Mouse (Mus musculus) gonadal fat pad, adult 2 months (tissue): ENCODE data around the gene Mphosph8. TPM values are rescaled to one million over a fixed set of nuclear protein-coding genes. Genes with fewer than 3 reads are reported as not detected.

ENCODE experiments used
- polyA plus RNA-seq: library from polyadenylated mRNA; depleted of rRNA; stranded (reverse); fragments of >200 nt; gene quantifications from 2 replicates; pipeline ENCODE4 v1.2.3, GENCODE M21; 2012; rRNA removed

Gene Mphosph8
- polyA plus RNA-seq, 1 experiment: 5.4 TPM

Other genes starting within 250 kb of the Mphosph8 start
- gene Cenpj, start 92.8 kb upstream of the Mphosph8 start, polyA plus RNA-seq: 0.93 and 1.2 TPM in 2 replicates
- gene Parp4, start 92.6 kb upstream of the Mphosph8 start, polyA plus RNA-seq: 6.1 and 10.7 TPM in 2 replicates
- gene Pspc1, start 110.1 kb downstream of the Mphosph8 start, polyA plus RNA-seq: 5.9 and 7.4 TPM in 2 replicates
- 8.9 and 9.0 TPM in 2 replicates for gene Zmym5, start 143.5 kb downstream of the Mphosph8 start, polyA plus RNA-seq
- 11.9 and 12.2 TPM in 2 replicates for gene Zmym2, start 218.4 kb downstream of the Mphosph8 start, polyA plus RNA-seq